Mouse (Mus musculus): ENCODE results near the gene Hspa2.
A peak's percentile ranks its signal among the peaks of the same experiment; 100 is the strongest.

Gene Hspa2

GRCm38 (mm10) chr12:76378556-76378955, 25.4 kb upstream of the Hspa2 start:
- no peak for DNase-seq

DNA sequence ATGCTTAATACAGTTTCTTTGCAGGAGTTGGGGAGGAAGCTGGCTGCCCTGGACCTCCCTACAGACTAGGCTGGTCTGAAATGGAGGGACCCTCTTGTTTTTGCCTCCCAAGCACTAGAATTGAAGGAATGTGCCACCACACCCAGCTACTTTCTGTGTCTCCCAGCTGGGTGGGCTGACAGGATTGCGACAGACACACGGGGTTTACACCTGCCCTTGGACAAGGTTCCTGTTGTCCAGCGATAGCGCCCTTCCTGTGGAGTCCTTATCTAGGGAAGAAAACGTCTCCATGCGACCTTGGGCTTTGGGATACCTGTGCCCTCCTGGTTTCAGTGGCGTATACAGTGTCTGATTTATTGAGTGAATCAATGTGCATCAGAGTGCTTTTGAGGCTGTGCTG, 23.8 kb upstream of the Hspa2 start:
- DNase-seq: no peak

DNA sequence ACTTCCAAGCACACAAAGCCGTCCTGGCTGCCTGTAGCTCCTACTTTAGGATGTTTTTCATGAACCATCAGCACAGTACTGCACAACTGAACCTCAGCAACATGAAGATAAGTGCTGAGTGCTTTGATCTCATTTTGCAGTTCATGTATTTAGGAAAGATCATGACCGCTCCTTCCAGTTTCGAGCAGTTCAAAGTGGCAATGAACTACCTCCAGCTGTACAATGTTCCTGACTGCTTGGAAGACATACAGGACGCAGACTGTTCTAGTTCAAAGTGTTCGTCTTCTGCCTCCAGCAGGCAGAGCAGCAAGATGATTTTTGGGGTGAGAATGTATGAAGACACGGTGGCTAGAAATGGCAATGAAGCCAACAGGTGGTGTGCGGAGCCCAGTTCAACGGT, 18.6 kb upstream of the Hspa2 start:
- no peak for DNase-seq

- DNase-seq: no peak
Observed at GRCm38 (mm10) chr12:76388794-76389193, 15.2 kb upstream of the Hspa2 start.

DNA sequence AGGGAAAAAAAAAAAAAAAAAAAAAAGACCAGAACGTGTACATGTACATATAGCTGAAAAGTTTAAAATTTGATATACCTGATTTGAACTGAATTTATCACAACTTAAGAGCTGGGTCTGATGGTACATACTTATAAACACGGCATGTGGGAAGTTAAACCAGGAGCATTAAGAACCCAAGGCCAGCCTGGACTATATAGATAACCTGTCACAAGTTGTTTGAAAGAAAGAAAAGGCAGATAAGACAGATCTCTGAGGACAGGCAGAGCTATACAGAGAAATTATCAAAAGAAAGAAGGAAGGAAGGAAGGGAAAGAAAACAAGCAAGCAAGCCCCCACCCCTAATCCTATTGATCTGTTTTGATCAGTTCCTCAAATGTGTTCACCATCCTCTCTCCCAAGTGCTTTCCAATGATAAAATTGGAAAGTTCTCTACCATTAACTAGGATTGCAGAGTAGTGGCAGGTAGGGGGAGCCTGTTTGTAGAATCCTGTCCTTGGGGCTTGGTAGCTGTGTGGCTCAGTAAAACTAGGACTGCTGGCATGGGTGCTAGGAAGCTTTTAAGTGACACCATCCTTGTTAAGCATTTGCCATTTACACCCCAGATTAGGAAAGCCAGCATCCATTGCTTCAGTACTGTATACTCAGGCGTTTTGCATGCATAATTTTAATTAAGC, 12.2 kb upstream of the Hspa2 start:
- no peak for DNase-seq

- no peak for DNase-seq
Observed at GRCm38 (mm10) chr12:76392979-76393378, 11.0 kb upstream of the Hspa2 start.

DNA sequence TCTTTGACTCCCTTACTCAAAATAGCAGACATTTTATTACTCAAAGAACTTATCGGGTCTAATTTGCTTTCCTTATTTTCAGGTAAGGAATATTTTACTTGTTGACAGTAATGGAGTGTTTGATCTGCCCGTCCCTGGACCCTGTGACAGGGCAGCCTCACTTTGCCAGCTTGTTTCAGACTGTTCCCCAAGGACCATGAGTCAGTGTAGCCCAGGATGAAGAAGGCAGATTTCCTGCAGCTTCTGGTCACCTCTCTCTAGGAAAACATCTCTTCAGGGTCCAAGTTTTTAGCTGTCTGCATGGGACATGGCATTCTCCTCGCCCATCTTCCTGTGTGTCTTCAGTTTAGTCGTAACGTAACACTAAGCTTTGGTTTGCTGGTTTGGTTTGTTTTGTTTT, 6.7 kb upstream of the Hspa2 start:
- DNase-seq: no peak

DNA sequence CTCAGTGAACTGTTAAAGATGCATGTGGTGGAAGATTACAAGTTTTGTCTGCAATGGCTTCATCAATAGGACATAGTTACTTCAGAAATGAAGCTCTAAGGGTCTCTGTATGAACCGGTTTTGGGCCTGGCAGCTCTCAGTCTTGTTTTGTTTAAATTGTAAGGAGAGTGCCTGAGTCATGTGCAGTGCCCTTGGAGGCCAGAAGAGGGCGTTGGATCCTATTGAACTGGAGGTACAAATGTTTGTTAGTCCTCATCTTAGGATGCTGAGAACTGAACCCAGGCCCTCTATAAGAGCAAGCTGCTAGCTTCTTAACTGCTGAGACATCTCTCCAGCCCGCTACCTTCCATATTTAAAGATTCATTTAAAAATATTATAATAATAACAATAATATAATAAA, 2.3 kb upstream of the Hspa2 start:
- no peak for DNase-seq

GRCm38 (mm10) chr12:76402991-76403885, 738 bp upstream of the Hspa2 start:
- DNase-seq: peak; percentile 11

- no peak for DNase-seq
Observed at GRCm38 (mm10) chr12:76404836-76405182, 833 bp downstream of the Hspa2 start.

DNA sequence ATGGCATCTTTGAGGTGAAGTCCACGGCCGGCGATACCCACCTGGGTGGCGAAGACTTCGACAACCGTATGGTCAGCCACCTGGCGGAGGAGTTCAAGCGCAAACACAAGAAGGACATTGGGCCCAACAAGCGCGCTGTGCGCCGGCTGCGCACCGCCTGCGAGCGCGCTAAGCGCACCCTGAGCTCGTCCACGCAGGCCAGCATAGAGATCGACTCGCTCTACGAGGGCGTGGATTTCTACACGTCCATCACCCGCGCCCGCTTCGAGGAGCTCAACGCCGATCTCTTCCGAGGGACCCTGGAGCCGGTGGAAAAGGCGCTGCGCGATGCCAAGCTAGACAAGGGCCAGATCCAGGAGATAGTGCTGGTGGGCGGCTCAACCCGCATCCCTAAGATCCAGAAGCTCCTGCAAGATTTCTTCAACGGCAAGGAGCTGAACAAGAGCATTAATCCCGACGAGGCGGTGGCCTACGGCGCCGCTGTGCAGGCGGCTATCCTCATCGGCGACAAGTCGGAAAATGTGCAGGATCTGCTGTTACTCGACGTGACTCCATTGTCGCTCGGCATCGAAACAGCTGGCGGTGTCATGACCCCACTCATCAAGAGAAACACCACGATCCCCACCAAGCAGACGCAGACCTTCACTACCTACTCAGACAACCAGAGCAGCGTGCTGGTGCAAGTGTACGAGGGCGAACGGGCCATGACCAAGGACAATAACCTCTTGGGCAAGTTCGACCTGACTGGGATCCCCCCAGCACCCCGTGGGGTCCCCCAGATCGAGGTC, 1.4 kb downstream of the Hspa2 start:
- DNase-seq: peak; percentile 13

GRCm38 (mm10) chr12:76405971-76406370, 2.0 kb downstream of the Hspa2 start:
- DNase-seq: peak; percentile 21

GRCm38 (mm10) chr12:76407184-76407583, 3.2 kb downstream of the Hspa2 start:
- no peak for DNase-seq

GRCm38 (mm10) chr12:76409166-76409565, 5.2 kb downstream of the Hspa2 start:
- no peak for DNase-seq

DNA sequence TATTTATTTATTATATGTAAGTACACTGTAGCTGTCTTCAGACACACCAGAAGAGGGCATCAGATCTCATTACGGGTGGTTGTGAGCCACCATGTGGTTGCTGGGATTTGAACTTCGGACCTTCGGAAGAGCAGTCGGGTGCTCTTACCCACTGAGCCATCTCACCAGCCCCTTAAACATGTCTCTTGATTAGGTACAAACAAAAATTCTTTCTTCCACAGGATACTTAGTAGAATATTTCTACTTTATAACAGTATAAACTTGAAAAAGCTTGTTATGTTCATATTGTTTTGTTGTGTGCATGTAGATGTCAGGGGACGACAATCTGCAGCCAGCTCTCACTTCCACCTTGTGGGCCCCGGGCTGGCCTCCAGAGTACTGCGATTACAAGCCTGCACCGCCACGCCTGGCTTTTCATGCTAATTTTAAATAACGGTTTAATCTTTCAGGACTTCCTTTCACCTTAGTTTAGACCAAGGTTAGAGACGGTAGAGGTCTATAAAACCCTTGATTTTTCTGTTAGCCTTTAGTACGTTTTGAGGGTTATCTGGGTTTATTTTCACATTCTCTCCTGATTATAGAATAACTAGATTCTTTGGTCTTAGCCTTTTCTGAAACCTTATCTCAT, 11.5 kb downstream of the Hspa2 start:
- DNase-seq: no peak

- no peak for DNase-seq
Observed at GRCm38 (mm10) chr12:76417433-76417854, 13.5 kb downstream of the Hspa2 start, which contains the start of gene Ppp1r36. TSS of gene Ppp1r36 (plus strand) at chr12:76417538.

DNA sequence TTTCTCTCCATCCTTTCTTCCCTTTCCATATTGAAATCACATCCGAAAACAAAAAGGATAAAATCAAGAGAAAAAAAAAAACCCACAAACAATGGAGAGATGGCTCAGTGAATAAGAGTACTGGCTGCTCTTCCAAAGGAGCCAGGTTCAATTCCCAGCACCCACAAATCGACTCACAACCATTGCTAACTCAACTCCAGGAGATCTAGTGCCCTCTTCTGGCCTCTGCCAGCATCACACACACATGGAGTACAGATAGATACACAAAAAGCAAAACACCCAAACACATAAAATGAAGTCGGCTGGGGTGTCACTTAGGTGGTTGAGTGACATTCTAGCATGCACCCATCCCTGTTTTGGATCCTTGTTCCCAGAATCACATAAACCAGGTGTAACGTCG, 14.4 kb downstream of the Hspa2 start:
- DNase-seq: no peak

- no peak for DNase-seq
Observed at GRCm38 (mm10) chr12:76425256-76425655, 21.3 kb downstream of the Hspa2 start.

- DNase-seq: no peak
Observed at GRCm38 (mm10) chr12:76427546-76427945, 23.6 kb downstream of the Hspa2 start.

GRCm38 (mm10) chr12:76430879-76431406, 27.0 kb downstream of the Hspa2 start:
- DNase-seq: no peak

DNA sequence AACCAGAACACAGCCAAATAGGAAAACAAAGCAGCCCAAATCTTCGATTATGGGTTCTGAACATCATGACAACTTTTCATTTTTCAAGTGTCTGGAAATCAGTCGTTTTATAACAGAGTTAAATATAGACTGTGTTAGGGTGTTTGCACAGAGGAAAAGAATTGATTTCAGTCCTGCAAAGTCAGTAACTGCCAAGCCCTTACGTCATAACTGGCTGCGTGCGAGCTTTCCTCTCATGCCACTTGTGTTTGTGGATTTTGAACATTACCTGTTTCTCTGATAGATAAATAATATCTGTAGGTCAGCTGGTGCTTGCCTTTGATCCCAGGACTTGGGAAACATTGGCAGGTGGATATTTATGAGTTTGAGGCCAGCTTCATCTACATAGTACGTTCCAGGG, 27.5 kb downstream of the Hspa2 start:
- DNase-seq: no peak

- no peak for DNase-seq
Observed at GRCm38 (mm10) chr12:76434111-76434510, 30.1 kb downstream of the Hspa2 start.

DNA sequence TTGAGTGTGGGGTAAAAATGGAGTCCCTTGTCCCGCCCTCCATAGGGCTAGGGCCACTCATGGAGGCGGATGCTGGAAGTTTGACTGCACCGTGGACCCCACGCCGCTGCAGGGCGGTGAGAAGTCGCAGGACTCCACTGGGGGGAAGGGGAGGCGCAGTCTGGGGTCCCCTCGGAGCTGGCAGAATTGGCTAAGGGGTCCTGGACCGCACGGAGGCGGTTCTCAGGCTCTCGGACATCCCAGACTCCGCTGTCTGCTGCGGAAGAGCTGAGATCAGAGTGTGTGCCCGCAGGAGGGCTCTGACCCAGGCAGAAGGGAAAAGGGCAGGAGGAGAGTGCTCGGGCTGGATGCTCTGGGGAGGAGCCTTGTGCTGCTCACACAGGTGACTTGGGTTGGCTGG, 31.1 kb downstream of the Hspa2 start:
- DNase-seq: no peak
